Mouse (Mus musculus) embryonic stem cell, embryonic (primary cell): Measurements from ENCODE around the gene Cers1.

ENCODE experiments used
- CTCF ChIA-PET, 4 experiments: fragments of 300-600 bp in 2 of 4; fragments of 350-600 bp in 2 of 4; sonication (Branson Sonifier 250); formaldehyde crosslinking; loops; one replicate each; lab custom pipeline; 2022; ENCODE audit warnings: inconsistent platforms in 2 of 4; lab: Charles Lee
- POLR2A ChIA-PET, 4 experiments: fragments of 300-600 bp in 2 of 4; fragments of 350-600 bp in 2 of 4; sonication (Branson Sonifier 250); formaldehyde crosslinking; loops; one replicate each; lab custom pipeline; 2022; ENCODE audit warnings: antibody characterized with exemption in 4 of 4, inconsistent platforms in 1 of 4; lab: Charles Lee

The Cers1 gene

DNA sequence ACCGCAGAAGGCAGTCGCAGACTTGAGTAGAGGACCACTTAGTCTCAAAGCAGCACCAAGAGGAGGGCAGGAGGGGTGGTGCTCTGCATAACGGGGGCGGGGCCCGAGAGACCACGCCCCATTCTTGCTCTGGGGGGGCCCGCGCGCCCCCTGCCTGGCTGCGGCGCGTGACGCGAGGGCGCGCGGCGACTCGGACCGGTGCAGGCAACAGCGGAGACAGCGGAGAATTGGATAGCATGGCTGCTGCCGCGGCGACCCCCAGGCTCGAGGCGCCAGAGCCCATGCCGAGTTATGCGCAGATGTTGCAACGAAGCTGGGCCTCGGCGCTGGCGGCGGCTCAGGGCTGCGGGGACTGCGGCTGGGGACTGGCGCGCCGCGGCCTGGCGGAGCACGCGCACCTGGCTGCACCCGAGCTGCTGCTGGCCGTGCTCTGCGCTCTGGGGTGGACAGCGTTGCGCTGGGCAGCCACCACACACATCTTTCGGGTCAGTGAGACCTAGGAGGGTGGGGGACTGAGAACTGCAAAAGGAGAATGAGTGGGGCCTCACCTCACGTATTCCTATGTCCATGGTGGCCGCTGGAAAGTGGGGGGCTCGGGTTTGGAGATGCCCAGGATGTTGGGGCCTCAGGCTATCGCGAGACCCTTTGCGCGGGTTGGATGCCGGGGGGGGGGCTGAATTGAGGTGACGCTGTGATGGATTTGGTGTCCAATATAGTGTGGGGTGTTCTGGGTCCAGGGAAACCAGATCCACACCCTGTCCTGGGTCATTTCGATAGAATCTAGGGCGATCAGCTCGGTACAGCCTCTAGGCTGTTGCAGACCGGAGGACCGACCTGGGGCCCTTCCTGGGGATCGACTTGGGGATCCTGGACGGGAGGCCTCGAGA lies at the start of gene Cers1:
Gene Cers1 (plus strand): TSS at position 152 of the 887 bp plus-strand sequence.
- ChIA-PET POLR2A (interaction anchor here (0.5 to 2.9 kb wide), 30 partner anchors 13 to 385 kb away, joined by 3 to 18 read pairs (median 4); partner anchors contain the start of genes Cope (in 2 of the 4), Ddx49 (in 2 of the 4), Upf1 (in 2 of the 4) and Ell (in 1 of the 4)), CTCF (interaction anchor here (0.5 to 2.2 kb wide), 9 partner anchors 15 to 285 kb away, joined by 3 to 12 read pairs (median 3); partner anchors contain the start of genes Fkbp8 (in 1 of the 4), Homer3 (in 1 of the 4) and Kxd1 (in 1 of the 4))

DNA sequence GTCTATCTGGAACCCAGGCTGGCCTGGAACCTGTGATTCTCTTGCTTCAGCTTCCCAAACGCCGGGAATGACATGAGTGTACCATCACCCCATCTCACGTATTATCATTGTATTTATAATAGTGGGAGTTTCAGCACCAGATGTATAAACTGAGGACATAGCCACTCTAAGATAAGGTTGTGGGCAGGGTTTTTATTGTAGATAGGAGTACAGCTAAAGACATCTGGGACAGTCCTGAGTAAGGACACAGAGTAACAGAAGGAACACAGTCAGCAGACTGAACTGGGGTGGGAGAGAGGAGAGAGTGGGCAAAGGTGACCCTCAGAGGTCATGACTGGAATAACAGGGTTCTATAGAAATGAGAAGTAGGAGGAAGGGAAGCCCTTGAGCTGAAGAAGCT lies 47.9 kb upstream of the Cers1 start:
- CTCF ChIA-PET, result interaction anchor here (0.7 to 3.5 kb wide), 7 partner anchors 11 to 314 kb away, joined by 3 to 15 read pairs (median 3); partner anchors contain the start of gene Homer3 (in 2 of the 4)
- POLR2A ChIA-PET, result interaction anchor here in 2 of 4 experiments (0.7 to 6.6 kb wide), 11 partner anchors 10 to 258 kb away, joined by 3 to 118 read pairs (median 4); partner anchors contain the start of genes Homer3 (in 1 of the 2) and Tmem161a (in 1 of the 2)

DNA sequence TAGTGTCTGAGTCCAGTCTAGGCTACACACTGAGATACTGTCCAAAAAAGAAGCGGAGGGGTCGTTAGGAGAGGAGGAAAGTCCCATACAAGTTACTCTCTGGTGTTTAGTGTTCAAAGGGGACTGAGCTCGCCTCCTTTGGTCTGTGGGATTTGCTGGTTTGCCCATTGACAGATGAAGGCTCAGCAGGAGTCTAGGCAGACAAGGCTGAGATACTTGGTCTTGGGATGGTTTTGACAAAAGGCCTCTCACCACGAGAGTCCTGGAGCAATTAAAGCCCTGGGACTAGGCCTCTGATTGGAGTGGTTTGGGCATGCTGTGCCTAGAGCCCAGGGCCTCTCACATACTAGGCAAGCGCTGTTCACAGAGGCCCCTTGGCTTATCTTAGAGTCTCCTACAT lies 47.3 kb upstream of the Cers1 start:
- POLR2A ChIA-PET, result interaction anchor here in 3 of 4 experiments (0.8 to 7.0 kb wide), 13 partner anchors 10 to 96 kb away, joined by 3 to 118 read pairs (median 5); partner anchors contain the start of genes Homer3 (in 2 of the 3) and Tmem161a (in 1 of the 3)

DNA sequence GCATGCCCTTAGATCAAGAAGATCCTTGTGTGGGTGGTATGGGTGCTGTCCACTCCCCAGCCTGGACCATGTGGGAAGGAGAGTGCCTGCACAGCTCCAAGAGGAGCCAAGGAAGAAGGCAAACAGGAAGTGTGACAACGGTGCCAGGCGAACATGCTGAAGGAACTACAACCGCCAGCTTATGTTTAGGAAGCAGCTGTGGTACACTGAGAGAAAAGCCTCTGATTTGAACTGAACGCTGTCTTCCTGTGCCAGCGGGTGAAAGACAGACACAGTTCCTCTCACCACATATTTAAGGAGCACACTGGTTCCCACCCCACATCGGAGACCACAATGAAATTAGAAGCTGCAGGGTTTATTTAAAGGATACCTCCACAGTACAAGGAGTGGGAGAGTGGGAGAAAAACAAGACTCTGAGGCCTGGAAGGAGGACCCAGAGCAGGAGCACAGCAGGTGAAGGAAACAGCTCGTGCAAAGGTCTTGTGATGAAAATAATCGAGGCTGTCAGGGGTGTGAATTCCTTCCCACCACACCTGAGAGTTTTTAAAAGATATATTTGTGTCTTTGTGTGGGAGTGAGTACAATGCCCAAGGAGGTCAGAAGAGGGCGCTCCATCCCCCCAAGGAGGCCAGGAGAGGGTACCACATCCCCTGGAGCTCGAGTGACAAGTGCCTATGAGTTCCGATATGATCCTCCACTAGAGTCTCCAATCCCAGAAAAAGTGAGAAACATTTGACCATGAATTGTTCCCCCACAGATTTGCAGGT lies 46.6 kb upstream of the Cers1 start:
- POLR2A ChIA-PET, result interaction anchor here (0.6 to 7.0 kb wide), 30 partner anchors 11 to 292 kb away, joined by 3 to 118 read pairs (median 4); partner anchors contain the start of genes Homer3 (in 2 of the 4), Slc25a42 (in 2 of the 4), Upf1 (in 2 of the 4) and Tmem161a (in 1 of the 4)
- CTCF ChIA-PET, result interaction anchor here (0.6 to 3.5 kb wide), 36 partner anchors 8 to 432 kb away, joined by 3 to 15 read pairs (median 4); partner anchors contain the start of gene Homer3 (in 4 of the 4)

More for the DNA sequence above, 47.3 kb upstream of the Cers1 start:
- CTCF ChIA-PET, result interaction anchor here (0.7 to 3.5 kb wide), 14 partner anchors 10 to 313 kb away, joined by 3 to 15 read pairs (median 4); partner anchors contain the start of gene Homer3 (in 4 of the 4)

DNA sequence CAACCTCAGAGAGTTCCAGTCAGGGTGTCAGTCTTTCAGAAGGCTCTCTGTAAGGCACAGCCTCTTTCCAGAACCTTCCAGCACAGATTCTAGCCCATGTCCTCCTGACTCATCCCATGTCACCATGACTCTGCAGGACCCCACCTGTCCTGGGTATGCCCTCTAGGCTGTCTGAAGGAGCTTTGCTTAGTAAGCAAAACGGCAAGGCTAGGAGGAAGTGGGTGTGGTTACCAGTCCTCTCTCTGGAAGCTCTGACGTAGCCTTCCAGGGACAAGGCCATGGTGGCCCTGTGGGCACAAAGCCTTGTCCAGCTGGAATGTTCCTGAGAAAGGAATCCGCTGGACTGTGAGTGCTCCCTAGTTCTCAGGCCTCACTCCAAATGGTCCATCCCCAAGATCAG lies 42.6 kb upstream of the Cers1 start:
- CTCF ChIA-PET, result interaction anchor here in 3 of 4 experiments (0.5 to 1.7 kb wide), 5 partner anchors 9 to 88 kb away, joined by 3 to 7 read pairs (median 3); partner anchors contain the start of gene Homer3 (in 1 of the 3)

DNA sequence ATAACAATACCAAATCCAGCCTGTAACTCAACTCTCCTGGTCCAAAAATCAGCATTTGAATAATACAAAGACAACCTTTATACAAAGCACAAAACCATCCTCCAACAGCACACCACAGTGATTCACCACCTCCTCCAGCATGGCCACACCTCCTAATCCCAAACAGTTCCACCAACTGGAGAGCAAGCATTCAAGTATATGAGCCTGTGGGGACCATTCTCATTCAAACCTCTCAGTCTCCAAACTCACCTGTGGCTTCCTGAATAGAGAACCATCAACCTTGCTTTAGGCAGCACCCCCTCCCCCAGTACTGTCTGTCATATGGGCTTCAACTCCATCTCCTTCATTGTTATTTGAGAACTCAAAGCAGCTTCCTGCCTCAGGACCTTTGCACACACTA lies 41.2 kb upstream of the Cers1 start:
- CTCF ChIA-PET, result interaction anchor here in 3 of 4 experiments (0.6 to 1.7 kb wide), 5 partner anchors 8 to 373 kb away, joined by 3 to 9 read pairs (median 4); partner anchors contain the start of gene Homer3 (in 1 of the 3)
- POLR2A ChIA-PET, result interaction anchor here in 3 of 4 experiments (0.6 to 7.0 kb wide), 25 partner anchors 7 to 427 kb away, joined by 3 to 88 read pairs (median 4); partner anchors contain the start of genes Homer3 (in 3 of the 3), Jund (in 1 of the 3), Klhl26 (in 1 of the 3) and Slc25a42 (in 1 of the 3)

More for the DNA sequence above, 42.6 kb upstream of the Cers1 start:
- POLR2A ChIA-PET, result interaction anchor here (0.5 to 7.0 kb wide), 39 partner anchors 8 to 426 kb away, joined by 3 to 88 read pairs (median 4); partner anchors contain the start of genes Homer3 (in 3 of the 4), Jund (in 2 of the 4), Slc25a42 (in 2 of the 4) and Upf1 (in 2 of the 4)

DNA sequence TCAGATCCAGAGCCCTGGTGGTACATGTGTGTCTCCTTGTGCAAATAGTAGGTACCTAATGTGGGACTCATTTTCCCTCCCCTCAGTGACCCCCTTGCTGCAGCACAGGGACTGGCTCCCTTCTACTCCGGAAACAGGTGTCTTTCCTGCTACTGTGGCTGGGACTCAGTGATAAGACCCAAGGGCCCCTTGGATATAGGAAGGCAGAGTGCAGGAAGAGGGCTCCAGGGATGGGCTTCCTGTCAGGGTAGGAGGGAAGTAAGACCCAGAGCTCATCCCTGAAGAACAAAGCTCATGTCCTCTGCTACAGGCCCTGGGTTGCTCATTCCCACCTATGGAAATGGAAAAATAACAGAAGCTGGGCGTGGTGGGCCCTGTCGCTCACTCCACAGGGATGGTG lies 39.1 kb upstream of the Cers1 start:
- ChIA-PET CTCF (interaction anchor here in 1 of 4 experiments (0.6 kb wide), 1 partner anchor 575 kb away, joined by 4 read pairs; no protein-coding TSS in a partner anchor), POLR2A (interaction anchor here in 2 of 4 experiments (0.6 to 14.3 kb wide), 7 partner anchors 7 to 64 kb away, joined by 3 to 118 read pairs (median 3); partner anchors contain the start of gene Slc25a42 (in 1 of the 2))

DNA sequence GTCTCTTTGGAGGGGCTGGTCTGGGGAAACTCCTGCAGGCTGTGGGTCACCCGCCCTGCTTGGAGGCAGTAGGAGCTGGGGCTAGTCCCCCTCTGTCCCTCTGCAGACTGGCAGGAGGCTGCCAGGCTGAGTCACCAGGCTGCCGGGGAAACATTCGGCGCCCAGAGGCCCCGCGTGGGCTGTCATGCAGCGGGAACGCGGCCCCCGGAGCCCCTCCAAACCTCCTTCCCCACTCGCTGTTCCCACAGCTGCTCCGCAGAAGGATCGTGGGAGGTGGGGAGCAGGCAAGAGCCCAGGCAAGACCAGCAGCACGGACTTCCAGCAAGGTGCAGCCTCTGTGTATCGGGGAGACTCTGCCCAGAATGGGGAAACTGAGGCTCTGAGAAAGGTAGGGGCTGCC lies 37.4 kb upstream of the Cers1 start:
- ChIA-PET CTCF (interaction anchor here in 2 of 4 experiments (0.7 to 1.1 kb wide), 4 partner anchors 9 to 33 kb away, joined by 3 to 6 read pairs (median 3); no protein-coding TSS in a partner anchor), POLR2A (interaction anchor here in 2 of 4 experiments (0.5 to 14.3 kb wide), 11 partner anchors 9 to 261 kb away, joined by 3 to 118 read pairs (median 4); partner anchors contain the start of gene Ell (in 1 of the 2))

DNA sequence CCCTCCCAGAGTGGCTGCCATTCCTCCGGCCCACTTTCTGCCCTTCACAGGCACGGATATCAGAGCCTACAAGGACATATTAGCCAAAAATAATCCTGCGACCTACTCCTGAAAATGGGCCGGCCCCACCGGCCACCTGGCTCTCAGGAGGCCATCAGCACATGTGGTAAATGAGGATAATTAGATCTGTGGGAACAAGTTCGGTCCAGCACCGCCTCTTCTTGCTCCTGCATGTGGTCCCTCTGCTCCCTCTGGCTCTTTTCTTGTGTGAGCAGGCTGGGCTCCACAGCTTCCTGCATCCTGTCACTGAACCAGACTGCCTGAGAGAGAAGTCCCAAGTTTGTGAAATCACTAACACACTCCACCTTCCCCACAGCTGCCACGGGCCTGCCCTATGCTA lies 36.3 kb upstream of the Cers1 start:
- POLR2A ChIA-PET, result interaction anchor here in 2 of 4 experiments (0.9 to 14.3 kb wide), 10 partner anchors 8 to 52 kb away, joined by 3 to 118 read pairs (median 4); no protein-coding TSS in a partner anchor
- CTCF ChIA-PET, result interaction anchor here in 2 of 4 experiments (1.0 to 1.5 kb wide), 2 partner anchors 9 to 10 kb away, joined by 3 to 5 read pairs; no protein-coding TSS in a partner anchor

DNA sequence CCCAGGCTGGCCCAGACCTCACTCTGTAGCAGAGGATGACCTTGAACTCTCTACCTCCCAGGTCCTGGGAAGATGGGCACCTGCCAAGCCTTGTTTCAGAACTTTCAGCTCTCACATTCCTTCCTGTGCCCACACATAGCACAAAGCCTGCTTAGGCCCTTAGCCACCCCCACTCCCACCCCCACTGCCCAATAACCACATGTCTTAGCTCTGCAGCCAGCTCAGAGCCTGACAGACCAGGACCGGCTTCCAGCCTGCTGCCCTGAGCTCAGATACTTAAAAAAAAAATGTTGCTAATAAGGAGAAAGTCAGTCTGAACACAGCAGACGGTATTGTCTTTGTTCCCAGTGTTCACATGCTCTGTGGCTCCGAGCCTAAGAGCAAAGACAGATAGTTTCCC lies 34.6 kb upstream of the Cers1 start:
- POLR2A ChIA-PET, result interaction anchor here in 3 of 4 experiments (0.5 to 14.3 kb wide), 14 partner anchors 8 to 1219 kb away, joined by 3 to 118 read pairs (median 3); partner anchors contain the start of genes Ell (in 1 of the 3) and Slc25a42 (in 1 of the 3)
- CTCF ChIA-PET, result interaction anchor here in 3 of 4 experiments (0.6 to 3.0 kb wide), 5 partner anchors 11 to 396 kb away, joined by 3 to 12 read pairs (median 4); no protein-coding TSS in a partner anchor

DNA sequence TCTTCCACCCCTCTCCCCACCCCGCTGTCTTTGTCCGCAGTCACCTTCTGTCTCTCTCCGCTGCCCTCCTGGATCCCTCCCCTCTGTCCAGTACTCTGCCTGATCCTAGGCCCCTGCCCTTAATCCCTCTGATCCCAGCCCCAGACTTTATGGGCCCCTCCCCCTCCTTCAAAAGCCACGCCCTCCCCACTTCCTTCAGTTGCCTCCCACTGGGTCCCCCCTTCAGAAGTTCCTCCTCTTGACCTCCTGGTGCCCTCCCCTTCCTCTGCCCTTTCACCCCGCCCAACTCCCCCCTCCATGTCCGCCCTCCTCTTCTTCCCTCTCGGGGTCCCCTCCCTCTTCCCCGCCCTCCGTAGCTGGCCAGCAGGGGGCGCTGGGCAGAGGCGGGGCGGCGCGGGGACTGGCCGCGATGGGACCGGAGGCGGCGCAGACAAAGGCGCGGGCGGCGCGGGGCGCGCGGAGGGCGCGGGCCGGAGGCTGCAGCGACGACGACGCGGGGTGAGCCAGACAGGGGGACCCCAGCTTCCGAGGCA lies 32.9 kb upstream of the Cers1 start, which contains the start of gene Homer3:
Gene Homer3 (plus strand): TSS at position 225 of the 533 bp plus-strand sequence.
- POLR2A ChIA-PET, result interaction anchor here (0.6 to 14.3 kb wide), 41 partner anchors 9 to 619 kb away, joined by 3 to 118 read pairs (median 4); partner anchors contain the start of genes Slc25a42 (in 2 of the 4), Upf1 (in 2 of the 4), Rex1bd (in 1 of the 4) and Tm6sf2 (in 1 of the 4)

DNA sequence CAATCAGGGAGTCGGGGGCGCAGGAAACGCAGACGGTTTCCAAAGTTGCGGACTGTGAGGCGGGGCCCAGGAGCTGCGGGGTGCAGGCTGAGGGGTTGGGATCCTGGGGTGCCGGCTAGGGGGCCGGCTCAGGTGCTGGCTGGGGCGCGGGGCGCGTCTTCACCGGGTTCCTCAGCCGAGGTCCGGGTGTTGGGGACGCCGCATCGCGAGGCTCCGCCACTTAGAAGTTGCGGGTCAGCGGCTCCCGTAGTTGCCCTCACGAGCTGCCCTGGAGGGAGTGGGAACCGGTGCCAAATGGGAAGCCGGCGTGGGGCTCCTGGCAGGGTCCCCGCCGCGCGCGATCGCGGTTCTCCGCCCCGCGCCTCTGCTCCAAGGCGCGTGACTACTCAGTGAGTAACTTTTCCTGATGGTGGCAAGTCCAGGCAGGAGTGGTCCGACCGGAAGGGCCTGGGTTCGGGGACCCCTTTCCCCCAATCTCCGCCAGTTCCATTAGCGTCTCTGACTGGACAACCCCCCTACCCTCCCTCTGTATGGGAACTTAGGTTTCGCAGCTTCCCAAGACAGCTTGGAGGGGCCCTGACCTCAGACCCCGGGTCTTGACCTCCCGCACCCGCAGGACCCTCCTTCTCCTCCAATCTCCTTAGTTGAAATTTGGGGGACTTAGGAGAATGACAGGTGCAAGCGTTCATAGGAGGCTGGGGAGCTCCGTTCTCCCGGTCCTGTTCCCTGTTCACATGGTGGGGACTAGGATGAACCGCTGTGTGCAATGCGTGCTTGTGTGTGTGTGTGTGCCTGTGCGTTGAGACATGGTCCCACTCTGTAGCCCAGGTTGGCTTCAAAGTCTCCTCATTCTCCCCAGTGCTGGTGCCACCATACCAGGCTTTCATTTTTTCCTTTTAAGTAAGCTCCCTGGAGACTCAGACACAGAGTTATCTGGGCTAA lies 32.2 kb upstream of the Cers1 start:
- CTCF ChIA-PET, result interaction anchor here (0.6 to 3.0 kb wide), 39 partner anchors 9 to 1451 kb away, joined by 3 to 15 read pairs (median 4); partner anchors contain the start of genes Slc25a42 (in 2 of the 4), Cers1 (in 1 of the 4), Comp (in 1 of the 4) and Cope (in 1 of the 4)
- POLR2A ChIA-PET, result interaction anchor here (0.6 to 14.3 kb wide), 47 partner anchors 10 to 619 kb away, joined by 3 to 118 read pairs (median 4); partner anchors contain the start of genes Slc25a42 (in 2 of the 4), Upf1 (in 2 of the 4), Rex1bd (in 1 of the 4) and Tm6sf2 (in 1 of the 4)

More for the DNA sequence above, 32.9 kb upstream of the Cers1 start, which contains the start of gene Homer3:
- CTCF ChIA-PET, result interaction anchor here (0.6 to 3.0 kb wide), 29 partner anchors 9 to 1049 kb away, joined by 3 to 15 read pairs (median 4); partner anchors contain the start of genes Cers1 (in 1 of the 4), Comp (in 1 of the 4), Cope (in 1 of the 4) and Ddx49 (in 1 of the 4)

DNA sequence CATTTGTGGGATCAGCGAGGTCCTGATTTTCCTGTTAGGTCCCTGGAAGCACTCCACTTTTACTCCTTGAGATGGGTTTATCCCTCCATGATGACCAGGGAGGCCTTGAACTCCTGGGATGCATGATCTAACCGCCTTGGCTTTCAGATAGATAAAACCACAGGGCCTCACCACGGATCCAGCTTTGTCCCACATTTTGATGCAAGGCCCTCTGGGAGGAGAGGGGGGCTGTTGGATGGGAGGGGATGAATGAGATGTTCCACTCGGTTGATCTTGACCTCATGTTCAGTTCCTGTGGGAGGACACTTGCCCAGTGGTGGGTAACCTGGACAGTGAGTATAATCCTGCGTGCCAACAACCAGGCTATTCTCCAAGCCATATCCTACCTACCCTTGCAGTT lies 31.2 kb upstream of the Cers1 start:
- CTCF ChIA-PET, result interaction anchor here in 1 of 4 experiments (0.6 to 2.3 kb wide), 4 partner anchors 13 to 47 kb away, joined by 3 to 15 read pairs (median 6); no protein-coding TSS in a partner anchor
- POLR2A ChIA-PET, result interaction anchor here in 3 of 4 experiments (0.6 to 14.3 kb wide), 10 partner anchors 9 to 182 kb away, joined by 3 to 118 read pairs (median 8); partner anchors contain the start of gene Slc25a42 (in 1 of the 3)

DNA sequence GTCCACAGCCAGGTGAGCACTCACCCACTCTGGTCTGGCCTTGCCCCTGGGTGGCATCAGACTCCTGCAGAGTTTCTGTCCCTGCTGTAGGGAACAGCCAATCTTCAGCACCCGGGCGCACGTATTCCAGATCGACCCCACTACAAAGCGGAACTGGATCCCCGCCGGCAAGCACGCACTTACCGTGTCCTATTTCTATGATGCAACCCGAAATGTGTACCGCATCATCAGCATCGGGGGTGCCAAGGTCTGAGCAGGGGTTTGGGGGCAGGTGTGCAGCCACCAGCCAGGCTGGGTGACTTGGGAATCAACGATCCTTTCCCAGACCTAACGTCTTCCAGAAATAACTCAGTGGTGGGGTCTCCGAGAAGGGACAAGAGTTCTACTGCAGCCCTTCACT lies 30.3 kb upstream of the Cers1 start:
- ChIA-PET CTCF (interaction anchor here in 2 of 4 experiments (1.1 to 1.4 kb wide), 3 partner anchors 16 to 32 kb away, joined by 3 to 4 read pairs (median 4); no protein-coding TSS in a partner anchor), POLR2A (interaction anchor here in 3 of 4 experiments (0.6 to 14.3 kb wide), 6 partner anchors 8 to 235 kb away, joined by 3 to 118 read pairs (median 5); no protein-coding TSS in a partner anchor)
